Mouse (Mus musculus): Measurements from ENCODE around the gene Ndufv2. TPM values are rescaled to one million over a fixed set of nuclear protein-coding genes. Genes with fewer than 3 reads are reported as not detected.
"Not testable (repeated sequence)": the region's sequence is repeated elsewhere in the genome, so short reads cannot be mapped to it uniquely, and the experiment has no call there.

Ndufv2 gene
- total RNA-seq, 1 experiment = 115 TPM

- H3K27ac ChIP-seq (ENCODE audit: insufficient read depth, low read depth, low read length, poor library complexity, severe bottlenecking) = no peak overlapping the region
- DNase-seq (ENCODE audit: low read depth, low spot score) = no peak
- H3K4me1 ChIP-seq (ENCODE audit: control insufficient read depth in 2 of 2, insufficient read depth in 2 of 2, low read length in 2 of 2, poor library complexity in 1 of 2) = no peaks in the 10 kb centered on the region
- in situ Hi-C loops (cut with MboI; ENCODE audit: low sequenced_read_pairs in 2 of 2, unreplicated experiment in 2 of 2) = no loop called here
- H3K9ac ChIP-seq (ENCODE audit: insufficient read depth, low read depth, low read length, poor library complexity, severe bottlenecking) = no peak overlapping the region
- no peaks in the 10 kb centered on the region for H3K36me3 ChIP-seq (ENCODE audit: control insufficient read depth, insufficient read depth, low read length, poor library complexity, severe bottlenecking)
- no peak overlapping the region for H3K4me3 ChIP-seq (ENCODE audit: insufficient read depth in 1 of 2, low read depth in 1 of 2, low read length in 2 of 2, poor library complexity in 1 of 2, severe bottlenecking in 1 of 2)
- H3K9me3 ChIP-seq (ENCODE audit: control insufficient read depth, insufficient read depth, low read depth, low read length) = no peaks in the 10 kb centered on the region
- no peak for TF ChIP-seq MAFK (IDR thresholded peaks at IDR 0.05; ENCODE audit: insufficient read depth, low read depth, low read length)
- TF ChIP-seq CHD2 (IDR thresholded peaks at IDR 0.05; ENCODE audit: low read depth, low read length) = no peak
- no peak for TF ChIP-seq ZNF384 (IDR thresholded peaks at IDR 0.05; ENCODE audit: low read depth, low read length)
- TF ChIP-seq HCFC1 (IDR thresholded peaks at IDR 0.05; ENCODE audit: borderline replicate concordance, insufficient read depth, low read length) = no peak
- TF ChIP-seq ZC3H11A (IDR thresholded peaks at IDR 0.05; ENCODE audit: borderline replicate concordance, low read depth, low read length) = no peak
These were observed 52.6 kb downstream of the Ndufv2 start for GRCm38 (mm10) chr17:66048795-66049194.

GRCm38 (mm10) chr17:66048199-66048598 lies 53.2 kb downstream of the Ndufv2 start:
- no peak for TF ChIP-seq CHD2 (IDR thresholded peaks at IDR 0.05; ENCODE audit: low read depth, low read length)
- TF ChIP-seq ZNF384 (IDR thresholded peaks at IDR 0.05; ENCODE audit: low read depth, low read length) = no peak
- TF ChIP-seq MAFK (IDR thresholded peaks at IDR 0.05; ENCODE audit: insufficient read depth, low read depth, low read length) = peak; percentile 79
- no peak for TF ChIP-seq HCFC1 (IDR thresholded peaks at IDR 0.05; ENCODE audit: borderline replicate concordance, insufficient read depth, low read length)
- in situ Hi-C loops (cut with MboI; ENCODE audit: low sequenced_read_pairs in 2 of 2, unreplicated experiment in 2 of 2) = no loop called here
- Histone ChIP-seq H3K9ac (ENCODE audit: insufficient read depth, low read depth, low read length, poor library complexity, severe bottlenecking) (no peak overlapping the region), H3K27ac (ENCODE audit: insufficient read depth, low read depth, low read length, poor library complexity, severe bottlenecking) (no peak overlapping the region), H3K36me3 (ENCODE audit: control insufficient read depth, insufficient read depth, low read length, poor library complexity, severe bottlenecking) (no peaks in the 10 kb centered on the region), H3K9me3 (ENCODE audit: control insufficient read depth, insufficient read depth, low read depth, low read length) (no peaks in the 10 kb centered on the region), H3K4me1 (ENCODE audit: control insufficient read depth in 2 of 2, insufficient read depth in 2 of 2, low read length in 2 of 2, poor library complexity in 1 of 2) (no peaks in the 10 kb centered on the region), H3K4me3 (ENCODE audit: insufficient read depth in 1 of 2, low read depth in 1 of 2, low read length in 2 of 2, poor library complexity in 1 of 2, severe bottlenecking in 1 of 2) (no peak overlapping the region)
- DNase-seq (ENCODE audit: low read depth, low spot score) = no peak

GRCm38 (mm10) chr17:66043679-66044078 lies 57.7 kb downstream of the Ndufv2 start:
- H3K36me3 ChIP-seq (ENCODE audit: control insufficient read depth, insufficient read depth, low read length, poor library complexity, severe bottlenecking); H3K9ac ChIP-seq (ENCODE audit: insufficient read depth, low read depth, low read length, poor library complexity, severe bottlenecking); DNase-seq (ENCODE audit: low read depth, low spot score); in situ Hi-C loops (cut with MboI; ENCODE audit: low sequenced_read_pairs in 2 of 2, unreplicated experiment in 2 of 2); H3K4me1 ChIP-seq (ENCODE audit: control insufficient read depth in 2 of 2, insufficient read depth in 2 of 2, low read length in 2 of 2, poor library complexity in 1 of 2); H3K4me3 ChIP-seq (ENCODE audit: insufficient read depth in 1 of 2, low read depth in 1 of 2, low read length in 2 of 2, poor library complexity in 1 of 2, severe bottlenecking in 1 of 2); H3K27ac ChIP-seq (ENCODE audit: insufficient read depth, low read depth, low read length, poor library complexity, severe bottlenecking); H3K9me3 ChIP-seq (ENCODE audit: control insufficient read depth, insufficient read depth, low read depth, low read length): not testable (repeated sequence)

GRCm38 (mm10) chr17:66041020-66041419 lies 60.3 kb downstream of the Ndufv2 start:
- in situ Hi-C loops (cut with MboI; ENCODE audit: low sequenced_read_pairs in 2 of 2, unreplicated experiment in 2 of 2) = no loop called here
- Histone ChIP-seq H3K27ac (ENCODE audit: insufficient read depth, low read depth, low read length, poor library complexity, severe bottlenecking) (no peak overlapping the region), H3K36me3 (ENCODE audit: control insufficient read depth, insufficient read depth, low read length, poor library complexity, severe bottlenecking) (no peaks in the 10 kb centered on the region), H3K4me3 (ENCODE audit: insufficient read depth in 1 of 2, low read depth in 1 of 2, low read length in 2 of 2, poor library complexity in 1 of 2, severe bottlenecking in 1 of 2) (no peak overlapping the region), H3K4me1 (ENCODE audit: control insufficient read depth in 2 of 2, insufficient read depth in 2 of 2, low read length in 2 of 2, poor library complexity in 1 of 2) (no peaks in the 10 kb centered on the region), H3K9ac (ENCODE audit: insufficient read depth, low read depth, low read length, poor library complexity, severe bottlenecking) (no peak overlapping the region), H3K9me3 (ENCODE audit: control insufficient read depth, insufficient read depth, low read depth, low read length) (no peaks in the 10 kb centered on the region)
- DNase-seq (ENCODE audit: low read depth, low spot score) = no peak
- TF ChIP-seq ZNF384 (IDR thresholded peaks at IDR 0.05; ENCODE audit: low read depth, low read length) = no peak
- no peak for TF ChIP-seq ZC3H11A (IDR thresholded peaks at IDR 0.05; ENCODE audit: borderline replicate concordance, low read depth, low read length)
- TF ChIP-seq CHD2 (IDR thresholded peaks at IDR 0.05; ENCODE audit: low read depth, low read length) = no peak

- no peaks in the 10 kb centered on the region for H3K4me1 ChIP-seq (ENCODE audit: control insufficient read depth in 2 of 2, insufficient read depth in 2 of 2, low read length in 2 of 2, poor library complexity in 1 of 2)
- in situ Hi-C loops (cut with MboI; ENCODE audit: low sequenced_read_pairs in 2 of 2, unreplicated experiment in 2 of 2) = no loop called here
- TF ChIP-seq ZC3H11A (IDR thresholded peaks at IDR 0.05; ENCODE audit: borderline replicate concordance, low read depth, low read length) (no peak), HCFC1 (IDR thresholded peaks at IDR 0.05; ENCODE audit: borderline replicate concordance, insufficient read depth, low read length) (no peak), MAFK (IDR thresholded peaks at IDR 0.05; ENCODE audit: insufficient read depth, low read depth, low read length) (no peak), ZNF384 (IDR thresholded peaks at IDR 0.05; ENCODE audit: low read depth, low read length) (no peak), CHD2 (IDR thresholded peaks at IDR 0.05; ENCODE audit: low read depth, low read length) (no peak)
- no peaks in the 10 kb centered on the region for H3K36me3 ChIP-seq (ENCODE audit: control insufficient read depth, insufficient read depth, low read length, poor library complexity, severe bottlenecking)
- no peak for DNase-seq (ENCODE audit: low read depth, low spot score)
- H3K9me3 ChIP-seq (ENCODE audit: control insufficient read depth, insufficient read depth, low read depth, low read length) = no peaks in the 10 kb centered on the region
- no peak overlapping the region for H3K27ac ChIP-seq (ENCODE audit: insufficient read depth, low read depth, low read length, poor library complexity, severe bottlenecking)
- no peak overlapping the region for H3K9ac ChIP-seq (ENCODE audit: insufficient read depth, low read depth, low read length, poor library complexity, severe bottlenecking)
- H3K4me3 ChIP-seq (ENCODE audit: insufficient read depth in 1 of 2, low read depth in 1 of 2, low read length in 2 of 2, poor library complexity in 1 of 2, severe bottlenecking in 1 of 2) = no peak overlapping the region
These were observed 68.1 kb downstream of the Ndufv2 start for GRCm38 (mm10) chr17:66033239-66033638.
